Mouse (Mus musculus) adrenal gland, adult 8-10 months (tissue): ENCODE data around the gene Mindy4b-ps. TPM values are rescaled to one million over a fixed set of nuclear protein-coding genes. Genes with fewer than 3 reads are reported as not detected.

Experiments
- DNase-seq: peaks from one replicate; pipeline ENCODE4 v3.0.0; 2022
- total RNA-seq, 4 experiments: library from RNA; stranded (reverse); gene quantifications; 2 replicates each; pipeline ENCODE4 v1.2.4; 2022

Gene Mindy4b-ps
- total RNA-seq, 4 experiments from 2014 or later: not detected

GRCm38 (mm10) chr3:58784219-58785092 is 37.7 kb downstream of the Mindy4b-ps start:
- no peak for DNase-seq

- DNase-seq: no peak
These were observed 38.4 kb downstream of the Mindy4b-ps start for GRCm38 (mm10) chr3:58783602-58784218.

GRCm38 (mm10) chr3:58756429-58756828 is 65.7 kb downstream of the Mindy4b-ps start:
- DNase-seq: no peak

- DNase-seq: no peak
These were observed 66.3 kb downstream of the Mindy4b-ps start for GRCm38 (mm10) chr3:58755769-58756168.

GRCm38 (mm10) chr3:58754361-58754760 is 67.8 kb downstream of the Mindy4b-ps start:
- DNase-seq: no peak

- DNase-seq: no peak
These were observed 70.1 kb downstream of the Mindy4b-ps start for GRCm38 (mm10) chr3:58751818-58752620.

- DNase-seq: no peak
These were observed 73.4 kb downstream of the Mindy4b-ps start for GRCm38 (mm10) chr3:58748724-58749123.

GRCm38 (mm10) chr3:58747924-58748323 is 74.2 kb downstream of the Mindy4b-ps start:
- no peak for DNase-seq

- no peak for DNase-seq
These were observed 82.6 kb downstream of the Mindy4b-ps start for GRCm38 (mm10) chr3:58739536-58739935.

Other genes with a start within 250 kb of the Mindy4b-ps start
- 100 to 1,000 TPM; 128 to 153 (median 139) TPM for gene Selenot, start 245.7 kb downstream of the Mindy4b-ps start, total RNA-seq
- gene Erich6, start 185.1 kb downstream of the Mindy4b-ps start, total RNA-seq: under 1 TPM in 3 of 4 experiments, not detected in 1; 0.13 to 0.31 (median 0.25) TPM
- 10 to 100 TPM; 14.2 to 23.9 (median 15.3) TPM for gene Siah2, start 129.9 kb downstream of the Mindy4b-ps start, total RNA-seq
- gene Clrn1, start 63.0 kb upstream of the Mindy4b-ps start, total RNA-seq: not detected
- gene Med12l, start 183.5 kb upstream of the Mindy4b-ps start, total RNA-seq: 10 to 100 TPM; 13.0 to 19.3 (median 16.9) TPM